Mouse (Mus musculus): ENCODE measurements around the gene Ptprd.

- TF ChIP-seq CTCF (IDR thresholded peaks at IDR 0.05) (no peak), EP300 (IDR thresholded peaks at IDR 0.05) (no peak)
These were observed 1824.6 kb downstream of the Ptprd start for GRCm38 (mm10) chr4:76386978-76387824.

Measured in lung, postnatal 0 days (tissue).